1 mouse cellular context compared by ENCODE assay signal in the genomic region with DNA sequence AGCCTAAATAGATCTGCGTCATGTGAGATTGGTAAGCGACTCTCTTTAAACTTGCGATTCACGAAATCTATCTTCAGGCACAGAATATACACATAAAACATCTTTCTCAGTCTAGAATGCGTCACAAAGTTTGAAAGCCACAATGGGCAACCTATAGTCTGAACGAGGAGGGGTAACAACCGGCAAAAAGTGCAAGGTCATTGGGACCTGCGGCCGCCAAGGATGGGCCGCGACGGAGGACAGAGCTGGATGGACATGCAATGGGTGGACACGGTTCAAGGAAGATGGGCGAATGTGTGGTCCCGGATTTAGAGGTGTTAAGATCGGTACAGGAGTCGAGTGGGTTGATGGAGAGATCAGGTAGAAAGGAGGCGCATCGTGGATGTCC.
TF ChIP-seq lines count a peak whose summit lies in the region.

No protein-coding gene starts in this region.

TF ChIP-seq in CH12.LX, 34 proteins besides CTCF, POLR2A, EP300 and RAD21:
- no peak for TF ChIP-seq ZC3H11A (IDR thresholded peaks at IDR 0.05; ENCODE audit: low read depth, low read length)
- no peak; the same call in 1 of the 2 replicates for TF ChIP-seq ZMIZ1 (IDR thresholded peaks at IDR 0.05; ENCODE audit: low read depth, low read length)
